Mouse (Mus musculus) forebrain, postnatal 0 days (tissue): ENCODE measurements around the gene Ccdc33. TPM values are rescaled to one million over a fixed set of nuclear protein-coding genes. Genes with fewer than 3 reads are reported as not detected.

ENCODE experiments used
- ATAC-seq: fragments of 200-750 bp; cut with Nextera tagmentation; 2 replicates; pipeline ENCODE4 v1.8.0; 2017; ENCODE audit warnings: mild to moderate bottlenecking, moderate library complexity
- DNase-seq: peaks from one replicate; pipeline ENCODE4 v3.0.0-alpha.2; 2015
- H3K27ac ChIP-seq: fragments of 300-500 bp; sonication (generic); 2 replicates; pipeline ENCODE4 v1.5.1; 2014; ENCODE audit warnings: low read depth, mild to moderate bottlenecking, antibody characterized with exemption, low read length, moderate library complexity, mixed read lengths
- H3K27me3 ChIP-seq: fragments of 300-500 bp; sonication (generic); 2 replicates; pipeline ENCODE4 v1.6.1; 2014; ENCODE audit warnings: mild to moderate bottlenecking, low read length, mixed read lengths; ENCODE audit not compliant: insufficient read depth
- H3K36me3 ChIP-seq: fragments of 300-500 bp; sonication (generic); 2 replicates; pipeline ENCODE4 v1.6.1; 2014; ENCODE audit warnings: mild to moderate bottlenecking, moderate library complexity; ENCODE audit not compliant: insufficient read depth
- H3K4me1 ChIP-seq: fragments of 300-500 bp; sonication (generic); 2 replicates; pipeline ENCODE4 v1.6.1; 2014; ENCODE audit warnings: antibody characterized with exemption; ENCODE audit not compliant: insufficient read depth
- H3K4me2 ChIP-seq: fragments of 300-500 bp; sonication (generic); 2 replicates; pipeline ENCODE4 v1.6.1; 2014; ENCODE audit warnings: low read depth, mild to moderate bottlenecking, moderate library complexity
- H3K4me3 ChIP-seq: fragments of 300-500 bp; sonication (generic); 2 replicates; pipeline ENCODE4 v1.5.1; 2014; ENCODE audit warnings: low read depth, low read length, mixed read lengths
- H3K9ac ChIP-seq: fragments of 300-500 bp; sonication (generic); 2 replicates; pipeline ENCODE4 v1.6.1; 2014; ENCODE audit warnings: mild to moderate bottlenecking
- H3K9me3 ChIP-seq: fragments of 300-500 bp; sonication (generic); 2 replicates; pipeline ENCODE4 v1.6.1; 2016; ENCODE audit warnings: low read length
- CTCF ChIP-seq: sonication (generic); IDR thresholded peaks from 2 replicates; pipeline ENCODE4 v1.5.1; 2016; ENCODE audit warnings: antibody characterized with exemption, control low read depth, low read depth
- WGBS: fragments of 180-500 bp; shearing (Covaris S2); extraction: QIAGEN DNeasy Blood & Tissue Kit; methylation state at CpG from one replicate; pipeline ENCODE4 v1.1.7; 2014; 5-methylcytosine and 5-hydroxymethylcytosine counted together
- polyA plus RNA-seq: library from polyadenylated mRNA; unstranded; fragments of >200 nt; fragmentation: Nextera tagmentation; extraction: Ambion mirVana; gene quantifications from 2 replicates; pipeline ENCODE4 v1.2.1, GENCODE M21; 2015
- total RNA-seq: library from RNA; depleted of rRNA; stranded (reverse); fragments of >200 nt; gene quantifications from 2 replicates; pipeline ENCODE4 v1.2.3, GENCODE M21; 2014

Gene Ccdc33
- total and polyA plus RNA-seq, 2 experiments from 2014 or later, result 1.1 to 3.0 TPM

- DNase-seq (no peak), ATAC-seq (no peak)
- Histone ChIP-seq H3K9me3 (no peaks in the 10 kb centered on the region), H3K27ac (no peak overlapping the region), H3K36me3 (no peaks in the 10 kb centered on the region), H3K9ac (no peak overlapping the region), H3K4me1 (peaks cover 9% of the 10 kb centered on the region; the same call in 1 of the 2 replicates), H3K27me3 (no peaks in the 10 kb centered on the region), H3K4me2 (no peak overlapping the region), H3K4me3 (no peak overlapping the region)
- TF ChIP-seq CTCF, result no peak
- WGBS, result 67% methylated on average over 15 of the region's 15 CpGs
These were observed 12.9 kb downstream of the Ccdc33 start for GRCm38 (mm10) chr9:58105595-58106169.

GRCm38 (mm10) chr9:58103647-58104046 lies 15.0 kb downstream of the Ccdc33 start:
- Histone ChIP-seq H3K36me3 (no peaks in the 10 kb centered on the region), H3K9ac (no peak overlapping the region), H3K4me3 (no peak overlapping the region), H3K27ac (no peak overlapping the region), H3K27me3 (no peaks in the 10 kb centered on the region), H3K4me1 (0 out of 2 replicates have a peak, but pooled peaks cover 7% of the 10 kb centered on the region), H3K4me2 (no peak overlapping the region), H3K9me3 (no peaks in the 10 kb centered on the region)
- DNase-seq (no peak), ATAC-seq (no peak)
- TF ChIP-seq CTCF, result no peak
- 20% methylated on average over 6 of the region's 6 CpGs for WGBS

- Histone ChIP-seq H3K9ac (no peak overlapping the region), H3K36me3 (no peaks in the 10 kb centered on the region), H3K4me1 (peaks cover 4% of the 10 kb centered on the region), H3K4me2 (no peak overlapping the region), H3K27me3 (no peaks in the 10 kb centered on the region), H3K27ac (no peak overlapping the region), H3K4me3 (no peak overlapping the region), H3K9me3 (no peaks in the 10 kb centered on the region)
- no peak for DNase-seq
- 55% methylated on average over 4 of the region's 4 CpGs for WGBS
- no peak for TF ChIP-seq CTCF
- ATAC-seq, result peak; percentile 50
These were observed 16.6 kb downstream of the Ccdc33 start for GRCm38 (mm10) chr9:58102013-58102412.

- H3K4me2 ChIP-seq, result no peak overlapping the region
- H3K4me3 ChIP-seq, result no peak overlapping the region
- peaks cover 16% of the 10 kb centered on the region for H3K4me1 ChIP-seq
- no peaks in the 10 kb centered on the region for H3K9me3 ChIP-seq
- WGBS, result 79% methylated on average over 5 of the region's 5 CpGs
- ATAC-seq (0 out of 2 replicates have a peak, but pooled peaks have one; percentile 13), DNase-seq (no peak)
- TF ChIP-seq CTCF, result no peak
- H3K27ac ChIP-seq, result no peak overlapping the region
- H3K36me3 ChIP-seq, result no peaks in the 10 kb centered on the region
- H3K27me3 ChIP-seq, result no peaks in the 10 kb centered on the region
- no peak overlapping the region for H3K9ac ChIP-seq
These were observed 18.6 kb downstream of the Ccdc33 start for GRCm38 (mm10) chr9:58099836-58100565.

- no peak overlapping the region for H3K4me3 ChIP-seq
- 30% methylated on average over 5 of the region's 5 CpGs for WGBS
- no peak overlapping the region for H3K9ac ChIP-seq
- H3K9me3 ChIP-seq, result no peaks in the 10 kb centered on the region
- ATAC-seq, result peak; percentile 94
- TF ChIP-seq CTCF, result no peak
- H3K36me3 ChIP-seq, result no peaks in the 10 kb centered on the region
- H3K4me2 ChIP-seq, result 0 out of 2 replicates have a peak overlapping the region, but pooled peaks have one; percentile 10
- H3K27ac ChIP-seq, result peak overlapping the region; percentile 82
- no peaks in the 10 kb centered on the region for H3K27me3 ChIP-seq
- peaks cover 18% of the 10 kb centered on the region for H3K4me1 ChIP-seq
- DNase-seq, result peak; percentile 87
These were observed 21.9 kb downstream of the Ccdc33 start for GRCm38 (mm10) chr9:58096629-58097301.

GRCm38 (mm10) chr9:58095977-58096376 lies 22.6 kb downstream of the Ccdc33 start:
- H3K9ac ChIP-seq, result no peak overlapping the region
- 57% methylated on average over 6 of the region's 6 CpGs for WGBS
- DNase-seq, result no peak
- no peak overlapping the region for H3K4me2 ChIP-seq
- H3K4me1 ChIP-seq, result peaks cover 20% of the 10 kb centered on the region
- H3K4me3 ChIP-seq, result no peak overlapping the region
- no peak for TF ChIP-seq CTCF
- no peaks in the 10 kb centered on the region for H3K36me3 ChIP-seq
- H3K9me3 ChIP-seq, result no peaks in the 10 kb centered on the region
- peak overlapping the region; percentile 82 for H3K27ac ChIP-seq
- no peaks in the 10 kb centered on the region for H3K27me3 ChIP-seq
- ATAC-seq, result no peak

- DNase-seq (no peak), ATAC-seq (no peak)
- peaks cover 20% of the 10 kb centered on the region for H3K4me1 ChIP-seq
- no peaks in the 10 kb centered on the region for H3K9me3 ChIP-seq
- peak; percentile 16; the same call in 1 of the 2 replicates for TF ChIP-seq CTCF
- no peaks in the 10 kb centered on the region for H3K36me3 ChIP-seq
- no peak overlapping the region for H3K4me2 ChIP-seq
- 78% methylated on average over 3 of the region's 3 CpGs for WGBS
- no peak overlapping the region for H3K4me3 ChIP-seq
- no peaks in the 10 kb centered on the region for H3K27me3 ChIP-seq
- H3K9ac ChIP-seq, result no peak overlapping the region
- no peak overlapping the region for H3K27ac ChIP-seq
These were observed 24.8 kb downstream of the Ccdc33 start for GRCm38 (mm10) chr9:58093776-58094175.
